Mouse (Mus musculus): ENCODE data around the gene Gm28048. TPM values are rescaled to one million over a fixed set of nuclear protein-coding genes. Genes with fewer than 3 reads are reported as not detected.

Gm28048 gene
- polyA plus RNA-seq, 1 experiment from 2014 or later = 4.5 TPM

DNA sequence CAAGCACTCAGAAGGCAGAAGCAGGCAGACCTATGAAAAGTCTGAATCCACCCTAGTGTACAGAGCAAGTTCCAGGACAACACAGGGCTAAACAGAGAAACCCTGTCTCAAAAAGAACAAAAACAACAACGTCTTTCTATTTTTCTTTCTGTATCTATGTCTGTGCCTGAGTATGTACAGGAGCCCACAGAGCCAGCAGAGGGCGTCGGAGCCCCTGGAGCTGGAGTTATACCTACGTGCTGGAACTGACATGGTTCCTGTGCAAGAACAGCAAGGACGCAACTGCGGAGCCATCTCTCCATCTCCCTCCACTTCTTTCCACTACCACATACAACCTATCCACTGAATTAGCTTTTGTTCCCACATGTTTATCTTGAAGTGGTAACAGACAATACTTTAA, 31.8 kb downstream of the Gm28048 start:
- H3K27me3 ChIP-seq (ENCODE audit: control insufficient read depth, insufficient read depth, low read length) = no peaks in the 10 kb centered on the region
- no peak overlapping the region for H3K4me2 ChIP-seq (ENCODE audit: low read length)
- no peaks in the 10 kb centered on the region for H3K4me1 ChIP-seq (ENCODE audit: control insufficient read depth, insufficient read depth, low read length)
- ATAC-seq (ENCODE audit: low FRiP score, low TSS enrichment) (no peak), DNase-seq (no peak)
- WGBS = 93% methylated on average over 6 of the region's 6 CpGs
- H3K9me3 ChIP-seq (ENCODE audit: control insufficient read depth, low read length) = no peaks in the 10 kb centered on the region
- H3K9ac ChIP-seq (replicated peaks; ENCODE audit: low read length) = no peak overlapping the region
- H3K36me3 ChIP-seq (ENCODE audit: control insufficient read depth, insufficient read depth, low read length) = peaks cover under 1% of the 10 kb centered on the region; the same call in 1 of the 2 replicates
- no peak overlapping the region for H3K27ac ChIP-seq (replicated peaks; ENCODE audit: low read depth, low read length)
- H3K4me3 ChIP-seq (replicated peaks; ENCODE audit: low read depth, low read length) = no peak overlapping the region

DNA sequence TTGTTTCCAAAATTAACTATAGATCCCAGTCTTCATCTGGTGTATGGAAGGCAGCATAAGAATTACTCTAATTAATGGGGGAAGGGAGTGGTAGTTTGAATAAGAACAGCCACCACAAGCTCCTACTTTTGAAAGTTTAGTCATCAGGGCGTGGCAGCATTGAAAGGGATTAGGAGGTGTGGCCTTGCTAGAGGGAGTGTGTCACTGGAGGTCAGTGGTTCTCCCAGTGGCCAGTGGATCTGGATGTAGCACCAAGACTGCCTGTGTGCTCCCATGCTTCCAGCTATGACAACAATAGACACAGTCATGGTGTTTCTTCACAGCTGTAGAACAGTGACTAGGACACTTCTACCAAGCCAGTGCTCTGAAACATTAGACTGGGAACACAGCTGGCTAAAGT, 32.8 kb downstream of the Gm28048 start:
- WGBS = 76% methylated on average over 1 of the region's 1 CpGs
- Histone ChIP-seq H3K4me1 (ENCODE audit: control insufficient read depth, insufficient read depth, low read length) (no peaks in the 10 kb centered on the region), H3K9ac (replicated peaks; ENCODE audit: low read length) (no peak overlapping the region), H3K36me3 (ENCODE audit: control insufficient read depth, insufficient read depth, low read length) (no peaks in the 10 kb centered on the region), H3K4me3 (replicated peaks; ENCODE audit: low read depth, low read length) (no peak overlapping the region), H3K9me3 (ENCODE audit: control insufficient read depth, low read length) (no peaks in the 10 kb centered on the region), H3K27me3 (ENCODE audit: control insufficient read depth, insufficient read depth, low read length) (no peaks in the 10 kb centered on the region), H3K4me2 (ENCODE audit: low read length) (no peak overlapping the region), H3K27ac (replicated peaks; ENCODE audit: low read depth, low read length) (no peak overlapping the region)
- ATAC-seq (ENCODE audit: low FRiP score, low TSS enrichment) (no peak), DNase-seq (no peak)

DNA sequence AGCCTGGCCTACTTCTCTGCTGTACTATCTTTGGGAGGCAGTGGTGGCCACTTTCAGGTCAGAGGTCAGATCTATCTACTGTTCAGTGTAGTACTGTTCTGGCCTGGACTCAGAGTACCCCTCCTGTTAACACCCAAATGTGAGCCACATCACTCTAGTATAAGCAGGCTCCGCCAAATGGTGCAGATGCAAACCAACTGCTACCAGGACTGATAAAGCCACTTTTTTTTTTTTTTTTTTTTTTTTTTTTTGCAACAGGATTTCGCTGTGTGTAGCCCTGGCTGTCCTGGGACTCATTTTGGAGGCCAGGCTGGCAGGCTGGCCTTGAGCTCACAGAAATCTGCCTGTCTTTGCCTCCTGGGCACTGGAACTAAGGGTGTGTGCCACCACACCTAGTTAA, 42.9 kb downstream of the Gm28048 start:
- H3K36me3 ChIP-seq (ENCODE audit: control insufficient read depth, insufficient read depth, low read length) = no peaks in the 10 kb centered on the region
- DNase-seq (no peak), ATAC-seq (ENCODE audit: low FRiP score, low TSS enrichment) (no peak)
- 0 out of 2 replicates have a peak, but pooled peaks cover 3% of the 10 kb centered on the region for H3K4me1 ChIP-seq (ENCODE audit: control insufficient read depth, insufficient read depth, low read length)
- H3K4me2 ChIP-seq (ENCODE audit: low read length) = no peak overlapping the region
- H3K9me3 ChIP-seq (ENCODE audit: control insufficient read depth, low read length) = no peaks in the 10 kb centered on the region
- H3K27ac ChIP-seq (replicated peaks; ENCODE audit: low read depth, low read length) = no peak overlapping the region
- WGBS = 83% methylated on average over 2 of the region's 2 CpGs
- no peak overlapping the region for H3K4me3 ChIP-seq (replicated peaks; ENCODE audit: low read depth, low read length)
- no peak overlapping the region for H3K9ac ChIP-seq (replicated peaks; ENCODE audit: low read length)
- no peaks in the 10 kb centered on the region for H3K27me3 ChIP-seq (ENCODE audit: control insufficient read depth, insufficient read depth, low read length)

GRCm38 (mm10) chr11:22937716-22938316, 44.1 kb downstream of the Gm28048 start:
- H3K27ac ChIP-seq (replicated peaks; ENCODE audit: low read depth, low read length) = no peak overlapping the region
- ATAC-seq (ENCODE audit: low FRiP score, low TSS enrichment) = no peak

GRCm38 (mm10) chr11:22936446-22937125, 45.3 kb downstream of the Gm28048 start:
- H3K9me3 ChIP-seq (ENCODE audit: control insufficient read depth, low read length) = no peaks in the 10 kb centered on the region
- H3K36me3 ChIP-seq (ENCODE audit: control insufficient read depth, insufficient read depth, low read length) = no peaks in the 10 kb centered on the region
- no peak for DNase-seq
- H3K4me2 ChIP-seq (ENCODE audit: low read length) = no peak overlapping the region
- WGBS = 52% methylated on average over 5 of the region's 5 CpGs
- H3K9ac ChIP-seq (replicated peaks; ENCODE audit: low read length) = no peak overlapping the region
- no peak overlapping the region for H3K27ac ChIP-seq (replicated peaks; ENCODE audit: low read depth, low read length)
- no peak overlapping the region for H3K4me3 ChIP-seq (replicated peaks; ENCODE audit: low read depth, low read length)
- 0 out of 2 replicates have a peak, but pooled peaks cover 3% of the 10 kb centered on the region for H3K4me1 ChIP-seq (ENCODE audit: control insufficient read depth, insufficient read depth, low read length)
- no peaks in the 10 kb centered on the region for H3K27me3 ChIP-seq (ENCODE audit: control insufficient read depth, insufficient read depth, low read length)
- ATAC-seq (ENCODE audit: low FRiP score, low TSS enrichment) = no peak

More at GRCm38 (mm10) chr11:22937716-22938316, 44.1 kb downstream of the Gm28048 start:
- H3K27me3 ChIP-seq (ENCODE audit: control insufficient read depth, insufficient read depth, low read length) = no peaks in the 10 kb centered on the region
- 0 out of 2 replicates have a peak, but pooled peaks cover 3% of the 10 kb centered on the region for H3K4me1 ChIP-seq (ENCODE audit: control insufficient read depth, insufficient read depth, low read length)
- H3K36me3 ChIP-seq (ENCODE audit: control insufficient read depth, insufficient read depth, low read length) = no peaks in the 10 kb centered on the region
- H3K4me3 ChIP-seq (replicated peaks; ENCODE audit: low read depth, low read length) = no peak overlapping the region
- H3K9ac ChIP-seq (replicated peaks; ENCODE audit: low read length) = no peak overlapping the region
- H3K4me2 ChIP-seq (ENCODE audit: low read length) = no peak overlapping the region
- DNase-seq = no peak
- WGBS = 92% methylated on average over 4 of the region's 4 CpGs
- H3K9me3 ChIP-seq (ENCODE audit: control insufficient read depth, low read length) = no peaks in the 10 kb centered on the region

DNA sequence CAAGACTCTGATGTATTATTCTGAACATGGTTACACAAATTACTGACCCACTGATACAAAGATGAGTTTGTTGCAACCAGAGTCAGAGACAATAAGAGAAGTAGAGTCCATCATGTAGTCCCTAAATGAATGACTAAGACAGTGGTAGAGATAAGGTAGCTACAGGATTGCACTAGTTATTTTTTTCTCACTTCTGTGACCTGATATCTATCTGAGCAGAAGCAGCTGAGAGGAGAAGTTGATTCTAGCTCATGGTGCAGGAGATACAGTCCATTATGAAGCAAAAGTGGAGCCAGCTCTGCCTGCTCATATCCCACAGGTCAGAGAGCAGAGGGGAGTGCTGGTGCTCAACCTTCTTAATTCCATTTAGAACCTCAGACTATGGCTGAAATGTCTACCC, 49.7 kb downstream of the Gm28048 start:
- Histone ChIP-seq H3K27me3 (ENCODE audit: control insufficient read depth, insufficient read depth, low read length) (no peaks in the 10 kb centered on the region), H3K4me1 (ENCODE audit: control insufficient read depth, insufficient read depth, low read length) (0 out of 2 replicates have a peak, but pooled peaks cover 3% of the 10 kb centered on the region), H3K4me3 (replicated peaks; ENCODE audit: low read depth, low read length) (no peak overlapping the region), H3K9ac (replicated peaks; ENCODE audit: low read length) (no peak overlapping the region), H3K9me3 (ENCODE audit: control insufficient read depth, low read length) (no peaks in the 10 kb centered on the region), H3K4me2 (ENCODE audit: low read length) (no peak overlapping the region), H3K27ac (replicated peaks; ENCODE audit: low read depth, low read length) (no peak overlapping the region), H3K36me3 (ENCODE audit: control insufficient read depth, insufficient read depth, low read length) (no peaks in the 10 kb centered on the region)
- ATAC-seq (ENCODE audit: low FRiP score, low TSS enrichment) (no peak), DNase-seq (no peak)

- Histone ChIP-seq H3K4me1 (ENCODE audit: control insufficient read depth, insufficient read depth, low read length) (0 out of 2 replicates have a peak, but pooled peaks cover 3% of the 10 kb centered on the region), H3K9ac (replicated peaks; ENCODE audit: low read length) (no peak overlapping the region), H3K4me3 (replicated peaks; ENCODE audit: low read depth, low read length) (no peak overlapping the region), H3K36me3 (ENCODE audit: control insufficient read depth, insufficient read depth, low read length) (no peaks in the 10 kb centered on the region), H3K9me3 (ENCODE audit: control insufficient read depth, low read length) (no peaks in the 10 kb centered on the region), H3K27ac (replicated peaks; ENCODE audit: low read depth, low read length) (no peak overlapping the region), H3K4me2 (ENCODE audit: low read length) (no peak overlapping the region), H3K27me3 (ENCODE audit: control insufficient read depth, insufficient read depth, low read length) (no peaks in the 10 kb centered on the region)
- DNase-seq = no peak
- 97% methylated on average over 2 of the region's 2 CpGs for WGBS
- no peak for ATAC-seq (ENCODE audit: low FRiP score, low TSS enrichment)
Observed at GRCm38 (mm10) chr11:22931320-22931905, 50.5 kb downstream of the Gm28048 start.

DNA sequence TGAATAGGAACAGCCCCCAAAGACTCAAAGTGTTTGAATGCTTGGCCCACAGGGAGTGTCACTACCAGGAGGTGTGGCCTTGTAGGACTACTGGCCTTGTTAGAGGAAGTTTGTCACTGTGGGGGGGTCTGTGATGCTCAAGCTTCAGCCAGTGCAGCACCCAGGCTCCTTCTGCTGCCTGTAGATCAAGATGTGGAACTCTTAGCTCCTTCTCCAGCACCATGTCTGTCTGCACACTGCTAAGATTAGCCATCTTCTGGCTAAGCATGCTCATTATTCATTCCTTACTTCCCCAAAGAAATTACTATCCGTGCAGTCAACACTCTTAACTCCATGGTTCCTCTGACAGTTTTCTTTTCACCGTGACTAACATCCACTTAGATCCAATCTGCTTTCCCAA, 51.8 kb downstream of the Gm28048 start:
- Histone ChIP-seq H3K9ac (replicated peaks; ENCODE audit: low read length) (no peak overlapping the region), H3K4me3 (replicated peaks; ENCODE audit: low read depth, low read length) (no peak overlapping the region), H3K27me3 (ENCODE audit: control insufficient read depth, insufficient read depth, low read length) (no peaks in the 10 kb centered on the region), H3K36me3 (ENCODE audit: control insufficient read depth, insufficient read depth, low read length) (no peaks in the 10 kb centered on the region), H3K4me2 (ENCODE audit: low read length) (no peak overlapping the region), H3K9me3 (ENCODE audit: control insufficient read depth, low read length) (no peaks in the 10 kb centered on the region), H3K4me1 (ENCODE audit: control insufficient read depth, insufficient read depth, low read length) (no peaks in the 10 kb centered on the region), H3K27ac (replicated peaks; ENCODE audit: low read depth, low read length) (no peak overlapping the region)
- 64% methylated on average over 2 of the region's 2 CpGs for WGBS
- DNase-seq (no peak), ATAC-seq (ENCODE audit: low FRiP score, low TSS enrichment) (no peak)

All from midbrain, embryonic 14.5 days (tissue).